Mouse (Mus musculus) lung, embryonic 15.5 days (tissue): ENCODE data around the gene Capn15. TPM values are rescaled to one million over a fixed set of nuclear protein-coding genes. Genes with fewer than 3 reads are reported as not detected.

Source experiments
- ATAC-seq: fragments of 200-750 bp; cut with Nextera tagmentation; 2 replicates; pipeline ENCODE4 v1.8.0; 2017; ENCODE audit warnings: moderate number of reproducible peaks, borderline replicate concordance; ENCODE audit not compliant: low FRiP score, low TSS enrichment; ENCODE audit errors: extremely low read depth
- H3K27ac ChIP-seq: fragments of 300-500 bp; sonication (generic); 2 replicates; pipeline ENCODE4 v1.5.1; 2015; ENCODE audit warnings: moderate library complexity, mild to moderate bottlenecking, inconsistent platforms
- H3K27me3 ChIP-seq: fragments of 300-500 bp; sonication (generic); 2 replicates; pipeline ENCODE4 v1.6.1; 2015; ENCODE audit warnings: inconsistent platforms
- H3K36me3 ChIP-seq: fragments of 300-500 bp; sonication (generic); 2 replicates; pipeline ENCODE4 v1.6.1; 2015; ENCODE audit warnings: inconsistent platforms
- H3K4me1 ChIP-seq: fragments of 300-500 bp; sonication (generic); 2 replicates; pipeline ENCODE4 v1.6.1; 2015; ENCODE audit warnings: inconsistent platforms
- H3K4me2 ChIP-seq: fragments of 300-500 bp; sonication (generic); 2 replicates; pipeline ENCODE4 v1.6.1; 2015; ENCODE audit warnings: inconsistent platforms, mild to moderate bottlenecking, moderate library complexity
- H3K4me3 ChIP-seq: fragments of 300-500 bp; sonication (generic); 2 replicates; pipeline ENCODE4 v1.5.1; 2015; ENCODE audit warnings: mild to moderate bottlenecking, inconsistent platforms
- H3K9ac ChIP-seq: fragments of 300-500 bp; sonication (generic); 2 replicates; pipeline ENCODE4 v1.6.1; 2015; ENCODE audit warnings: inconsistent platforms
- H3K9me3 ChIP-seq: fragments of 300-500 bp; sonication (generic); 2 replicates; pipeline ENCODE4 v1.6.1; 2016; ENCODE audit warnings: inconsistent platforms
- WGBS: fragments of 180-500 bp; shearing (Covaris S2); methylation state at CpG from one replicate; pipeline ENCODE4 v1.1.7; 2015; 5-methylcytosine and 5-hydroxymethylcytosine counted together
- polyA plus RNA-seq: library from polyadenylated mRNA; unstranded; fragments of >200 nt; fragmentation: Nextera tagmentation; extraction: Ambion mirVana; gene quantifications from 2 replicates; pipeline ENCODE4 v1.2.1, GENCODE M21; 2015

Gene Capn15
- 20.8 and 21.9 TPM in 2 replicates for polyA plus RNA-seq

DNA sequence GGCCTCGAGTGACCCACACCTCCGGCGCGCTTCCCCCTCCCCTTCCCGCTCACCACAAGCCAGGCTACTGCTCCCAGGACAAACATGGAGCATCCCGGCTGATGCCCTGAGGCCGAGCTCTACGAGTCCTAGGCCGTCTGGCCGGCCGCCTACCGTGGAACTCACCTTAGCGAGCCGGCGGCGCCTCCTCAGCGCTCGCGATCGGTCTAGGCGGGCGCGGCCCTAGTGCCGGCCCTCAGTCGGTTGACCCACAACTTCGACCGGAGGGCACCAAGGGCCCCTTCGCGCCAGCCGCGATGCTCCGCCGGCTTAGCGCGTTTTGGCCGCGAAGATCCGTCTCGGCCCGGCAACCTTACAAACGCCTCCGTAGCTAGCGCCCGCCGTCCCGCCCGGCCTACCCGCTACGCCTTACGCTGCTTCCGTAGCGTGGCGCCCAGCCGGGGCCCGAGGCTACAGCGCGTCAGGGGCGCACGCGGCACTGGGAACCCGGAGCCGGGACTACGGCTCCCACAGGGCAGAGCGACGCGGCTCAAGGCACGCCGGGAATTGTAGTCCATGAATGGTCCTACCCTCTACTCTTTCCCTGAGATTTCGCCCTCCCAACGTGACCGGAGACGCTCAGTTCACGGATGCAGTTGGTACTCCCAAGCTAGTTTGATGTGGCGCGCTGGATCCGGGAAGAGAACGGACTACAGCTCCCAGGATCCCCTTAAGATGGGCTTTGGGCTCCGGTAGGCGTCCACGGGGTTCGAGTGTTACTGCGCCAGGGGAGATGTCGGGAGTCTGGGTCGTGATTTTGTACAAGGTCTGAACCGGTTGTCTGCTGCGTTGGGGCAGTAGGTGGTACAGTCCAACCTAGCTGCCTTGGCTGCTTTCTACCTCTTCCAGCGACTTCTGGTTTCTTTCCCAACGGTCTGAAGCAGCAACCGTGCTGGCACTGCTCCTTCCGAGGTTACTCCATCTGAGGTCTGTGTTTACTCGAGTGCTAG is at the start of gene Capn15:
Gene Capn15 (minus strand): TSS at position 491 of the 989 bp plus-strand sequence.
- Histone ChIP-seq H3K27me3 (no peaks in the 10 kb centered on the region), H3K9ac (peak within 1 kb of the TSS; percentile 72), H3K9me3 (no peaks in the 10 kb centered on the region), H3K36me3 (peaks cover 8% of the 10 kb centered on the region), H3K4me2 (peak within 1 kb of the TSS; percentile 79), H3K4me3 (peak within 1 kb of the TSS; percentile 79), H3K4me1 (peaks cover 18% of the 10 kb centered on the region), H3K27ac (peak within 1 kb of the TSS; percentile 72)
- peak; percentile 99 for ATAC-seq
- under 1% methylated on average over 91 of the region's 91 CpGs for WGBS

DNA sequence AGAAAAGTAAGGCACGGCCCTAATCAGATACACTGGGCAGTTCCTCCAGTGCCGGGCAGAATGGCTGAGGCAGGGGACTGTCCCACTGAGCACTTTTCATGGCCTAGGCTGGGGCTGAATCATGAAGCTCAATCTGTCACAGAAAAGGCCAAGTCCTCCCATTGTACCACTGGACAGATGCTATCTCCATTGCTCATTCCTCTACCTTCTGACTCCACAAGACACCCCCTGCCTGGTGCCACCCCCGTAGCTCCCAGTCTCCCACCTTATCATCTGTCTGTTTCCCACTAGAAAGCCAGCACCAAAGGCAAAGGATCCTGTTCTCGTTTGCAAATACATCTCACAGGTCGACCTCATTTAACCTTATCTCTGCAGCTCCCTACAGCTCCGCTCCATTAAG is 46.4 kb upstream of the Capn15 start:
- 71% methylated on average over 6 of the region's 6 CpGs for WGBS
- ATAC-seq = no peak
- 0 out of 2 replicates have a peak, but pooled peaks cover 5% of the 10 kb centered on the region for H3K36me3 ChIP-seq
- no peak overlapping the region for H3K9ac ChIP-seq
- H3K4me1 ChIP-seq = no peaks in the 10 kb centered on the region
- H3K27ac ChIP-seq = no peak overlapping the region
- H3K9me3 ChIP-seq = no peaks in the 10 kb centered on the region
- H3K27me3 ChIP-seq = no peaks in the 10 kb centered on the region
- no peak overlapping the region for H3K4me2 ChIP-seq
- no peak overlapping the region for H3K4me3 ChIP-seq

DNA sequence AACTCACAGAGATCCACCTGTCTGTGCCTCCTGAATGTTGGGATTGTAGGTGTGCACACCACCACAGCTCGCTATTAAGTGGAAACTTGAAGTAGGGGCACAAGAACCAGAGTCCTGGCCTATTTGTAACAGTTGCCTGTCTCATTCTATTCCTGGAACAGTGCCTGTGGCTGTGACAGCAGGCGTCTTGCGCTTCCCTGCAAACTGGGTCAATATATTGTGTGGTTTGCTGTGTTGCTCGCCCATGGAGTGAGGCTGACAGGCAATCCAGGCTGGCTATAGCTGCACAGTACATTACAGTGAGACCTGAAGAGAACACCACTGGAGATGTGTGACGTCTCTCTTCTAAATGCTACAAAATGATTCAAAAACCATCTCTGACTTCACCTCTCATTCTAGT is 46.0 kb upstream of the Capn15 start:
- Histone ChIP-seq H3K27me3 (no peaks in the 10 kb centered on the region), H3K4me3 (no peak overlapping the region), H3K36me3 (0 out of 2 replicates have a peak, but pooled peaks cover 5% of the 10 kb centered on the region), H3K9me3 (no peaks in the 10 kb centered on the region), H3K4me2 (no peak overlapping the region), H3K27ac (no peak overlapping the region), H3K4me1 (no peaks in the 10 kb centered on the region), H3K9ac (no peak overlapping the region)
- ATAC-seq = no peak
- 92% methylated on average over 5 of the region's 5 CpGs for WGBS

DNA sequence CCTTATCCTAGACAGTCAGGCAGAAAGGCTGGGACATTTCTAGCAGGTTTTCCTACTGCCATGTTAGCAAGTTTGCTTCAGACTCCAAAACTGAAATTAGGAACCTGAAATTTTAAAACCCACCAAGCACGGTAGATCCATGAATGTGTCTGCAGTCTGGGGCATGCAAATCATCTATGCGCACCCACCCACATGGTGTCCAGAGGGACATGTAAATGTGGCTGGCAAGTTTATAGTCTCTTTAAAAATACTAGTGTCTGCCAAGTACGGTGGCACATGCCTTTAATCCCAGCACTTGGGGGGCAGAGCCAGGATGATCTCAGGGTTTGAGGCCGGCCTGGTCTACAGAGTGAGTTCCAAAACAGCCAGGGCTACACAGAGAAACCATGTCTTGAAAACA is 42.7 kb upstream of the Capn15 start:
- H3K36me3 ChIP-seq = no peaks in the 10 kb centered on the region
- H3K27me3 ChIP-seq = no peaks in the 10 kb centered on the region
- no peak for ATAC-seq
- H3K4me1 ChIP-seq = no peaks in the 10 kb centered on the region
- H3K27ac ChIP-seq = no peak overlapping the region
- H3K4me3 ChIP-seq = no peak overlapping the region
- no peaks in the 10 kb centered on the region for H3K9me3 ChIP-seq
- H3K9ac ChIP-seq = no peak overlapping the region
- 89% methylated on average over 4 of the region's 4 CpGs for WGBS
- no peak overlapping the region for H3K4me2 ChIP-seq

DNA sequence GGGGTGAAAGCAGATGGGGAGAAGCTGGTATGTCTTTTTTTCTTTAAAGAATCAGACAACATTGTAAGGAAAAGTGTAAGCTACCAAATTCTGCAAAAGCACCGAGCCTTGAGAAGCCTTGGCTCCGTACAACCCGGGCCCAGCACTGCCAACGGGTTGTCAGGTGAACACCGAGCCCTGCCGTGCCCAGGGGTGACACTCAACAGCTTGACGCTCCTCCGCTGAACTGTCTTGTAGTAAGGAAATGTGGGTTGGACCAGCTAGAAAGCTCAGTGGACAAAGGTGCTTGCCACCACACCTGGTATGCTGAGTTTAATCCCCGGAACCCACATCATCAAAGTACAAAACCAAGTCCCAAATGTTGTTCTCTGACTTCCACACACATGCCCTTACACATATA is 39.1 kb upstream of the Capn15 start:
- no peak overlapping the region for H3K4me3 ChIP-seq
- 93% methylated on average over 9 of the region's 9 CpGs for WGBS
- no peaks in the 10 kb centered on the region for H3K4me1 ChIP-seq
- H3K27me3 ChIP-seq = no peaks in the 10 kb centered on the region
- no peak overlapping the region for H3K9ac ChIP-seq
- no peaks in the 10 kb centered on the region for H3K9me3 ChIP-seq
- ATAC-seq = no peak
- H3K27ac ChIP-seq = no peak overlapping the region
- H3K36me3 ChIP-seq = no peaks in the 10 kb centered on the region
- no peak overlapping the region for H3K4me2 ChIP-seq

DNA sequence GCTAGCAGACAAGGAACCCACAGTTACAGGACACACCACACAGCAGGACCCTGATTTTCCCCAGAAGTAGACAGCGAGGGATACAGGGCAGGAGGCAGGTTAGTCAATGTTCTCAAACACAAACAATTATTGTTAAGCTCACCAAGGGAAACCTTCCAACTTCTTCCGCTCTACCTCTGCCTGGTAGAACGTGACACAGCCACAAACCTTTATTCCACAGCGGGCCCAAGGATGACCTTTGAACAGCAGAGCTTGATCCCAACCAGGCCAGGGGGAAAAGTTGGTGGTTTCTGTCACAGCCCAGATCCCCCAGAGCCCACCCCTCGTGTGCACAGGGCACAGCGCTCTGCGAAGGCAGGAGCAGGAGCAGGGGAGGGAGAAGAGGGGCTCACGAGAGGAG is 38.4 kb upstream of the Capn15 start:
- no peak overlapping the region for H3K4me3 ChIP-seq
- WGBS = 93% methylated on average over 8 of the region's 8 CpGs
- H3K4me2 ChIP-seq = no peak overlapping the region
- H3K9me3 ChIP-seq = no peaks in the 10 kb centered on the region
- H3K9ac ChIP-seq = no peak overlapping the region
- ATAC-seq = no peak
- no peak overlapping the region for H3K27ac ChIP-seq
- no peaks in the 10 kb centered on the region for H3K27me3 ChIP-seq
- no peaks in the 10 kb centered on the region for H3K4me1 ChIP-seq
- no peaks in the 10 kb centered on the region for H3K36me3 ChIP-seq

DNA sequence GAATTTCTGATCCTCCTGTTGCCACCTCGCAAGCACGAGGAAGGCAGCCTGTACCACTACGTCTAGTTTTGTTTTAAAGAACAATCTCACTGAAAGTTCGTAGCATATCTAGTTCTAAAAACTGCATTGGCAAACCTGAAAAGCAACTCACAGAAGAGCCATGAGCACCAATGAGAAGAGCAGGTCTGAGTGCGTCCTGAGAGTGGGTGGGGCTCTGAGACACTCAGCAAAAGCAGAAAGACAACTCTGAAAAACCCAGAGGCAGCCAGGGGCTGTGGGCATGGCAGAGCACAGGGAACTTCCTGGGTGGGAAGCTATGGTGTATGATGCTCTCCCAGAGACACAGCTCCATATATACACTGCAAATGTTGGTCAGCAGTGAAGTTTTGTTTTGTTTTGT is 37.6 kb upstream of the Capn15 start:
- ATAC-seq = no peak
- H3K4me2 ChIP-seq = no peak overlapping the region
- WGBS = 81% methylated on average over 5 of the region's 5 CpGs
- no peak overlapping the region for H3K4me3 ChIP-seq
- no peaks in the 10 kb centered on the region for H3K4me1 ChIP-seq
- H3K36me3 ChIP-seq = no peaks in the 10 kb centered on the region
- no peaks in the 10 kb centered on the region for H3K27me3 ChIP-seq
- H3K9me3 ChIP-seq = no peaks in the 10 kb centered on the region
- no peak overlapping the region for H3K9ac ChIP-seq
- no peak overlapping the region for H3K27ac ChIP-seq

DNA sequence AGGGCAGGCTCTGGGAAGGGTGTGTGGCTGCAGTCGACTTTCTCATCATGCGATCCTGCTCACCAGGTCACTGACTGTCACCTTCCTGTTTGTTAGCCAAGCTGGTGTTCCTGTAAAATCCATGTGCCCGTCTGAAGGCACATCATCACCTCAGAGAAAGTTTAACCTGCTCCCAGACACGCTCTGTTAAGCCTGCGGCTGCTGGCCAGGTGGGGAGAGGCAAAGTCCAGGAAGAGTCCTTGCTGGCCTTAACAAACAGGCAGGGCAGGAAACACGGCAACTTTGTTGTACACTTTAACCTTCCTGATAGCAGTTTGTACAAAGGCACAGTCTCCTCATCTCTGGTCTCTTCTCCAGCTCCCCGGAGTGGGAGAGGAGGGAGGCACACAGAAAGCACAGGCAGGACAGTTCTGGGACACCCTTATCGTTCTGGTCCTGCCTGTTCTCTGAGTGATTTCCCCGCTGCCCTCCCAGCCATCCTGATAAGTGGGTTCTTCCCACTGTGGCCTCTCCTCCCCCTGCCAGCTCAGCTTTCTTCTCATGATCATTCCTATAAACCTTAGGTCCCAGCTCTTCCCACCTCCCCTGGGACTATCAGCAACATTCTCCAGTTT is 36.2 kb upstream of the Capn15 start:
- no peak overlapping the region for H3K4me2 ChIP-seq
- WGBS = 56% methylated on average over 9 of the region's 9 CpGs
- no peak overlapping the region for H3K27ac ChIP-seq
- no peaks in the 10 kb centered on the region for H3K4me1 ChIP-seq
- no peak overlapping the region for H3K4me3 ChIP-seq
- H3K9me3 ChIP-seq = no peaks in the 10 kb centered on the region
- no peak overlapping the region for H3K9ac ChIP-seq
- no peaks in the 10 kb centered on the region for H3K27me3 ChIP-seq
- no peaks in the 10 kb centered on the region for H3K36me3 ChIP-seq
- ATAC-seq = no peak

DNA sequence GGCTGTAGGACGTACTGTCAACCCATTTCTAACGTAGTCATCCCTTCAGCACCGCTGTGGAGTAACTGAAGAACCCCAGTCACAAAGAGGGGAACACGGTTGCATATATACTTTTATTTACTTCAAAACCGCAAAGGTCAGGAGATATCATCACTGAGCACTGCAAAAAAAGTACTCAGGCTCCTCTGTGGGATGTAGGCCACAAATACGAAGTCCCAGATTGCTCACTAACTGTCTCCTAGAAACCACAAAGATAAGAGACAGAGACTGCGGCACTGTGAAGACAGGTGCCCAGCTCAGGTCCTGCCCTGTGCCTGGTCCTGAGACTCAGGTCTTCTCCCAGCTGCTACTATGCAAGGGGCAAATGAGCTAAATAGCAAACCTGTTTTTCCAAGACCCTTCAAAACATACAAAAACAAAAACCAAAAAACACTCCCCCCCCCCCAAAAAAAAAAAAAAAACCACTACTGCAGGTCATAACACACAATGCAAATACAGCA is 35.3 kb upstream of the Capn15 start:
- WGBS = 83% methylated on average over 7 of the region's 7 CpGs
- no peaks in the 10 kb centered on the region for H3K4me1 ChIP-seq
- no peak overlapping the region for H3K4me3 ChIP-seq
- no peaks in the 10 kb centered on the region for H3K9me3 ChIP-seq
- H3K27ac ChIP-seq = no peak overlapping the region
- no peak for ATAC-seq
- no peak overlapping the region for H3K9ac ChIP-seq
- H3K4me2 ChIP-seq = no peak overlapping the region
- no peaks in the 10 kb centered on the region for H3K36me3 ChIP-seq
- no peaks in the 10 kb centered on the region for H3K27me3 ChIP-seq

DNA sequence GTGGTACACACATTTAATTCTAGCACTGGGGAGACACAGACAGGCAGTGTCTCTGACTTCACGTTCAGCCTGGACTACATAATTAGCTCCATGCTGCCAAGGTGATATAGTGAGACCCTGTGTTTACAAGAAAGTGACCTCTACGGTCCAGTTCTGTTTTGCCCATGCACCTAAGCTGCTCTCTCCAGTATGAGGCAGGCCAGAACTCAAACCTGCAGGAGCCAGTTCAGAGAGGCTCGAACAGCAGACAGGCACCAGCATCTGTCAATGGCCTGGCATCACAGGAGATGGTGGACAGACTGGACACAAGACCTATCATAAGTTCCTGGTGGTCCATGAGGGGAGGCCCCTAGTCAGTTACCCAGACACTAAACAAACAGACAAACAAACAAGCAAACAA is 32.8 kb upstream of the Capn15 start:
- no peak overlapping the region for H3K4me3 ChIP-seq
- WGBS = 55% methylated on average over 3 of the region's 3 CpGs
- peaks cover 17% of the 10 kb centered on the region; the same call in 1 of the 2 replicates for H3K36me3 ChIP-seq
- no peak overlapping the region for H3K4me2 ChIP-seq
- H3K9ac ChIP-seq = no peak overlapping the region
- no peaks in the 10 kb centered on the region for H3K27me3 ChIP-seq
- H3K4me1 ChIP-seq = no peaks in the 10 kb centered on the region
- no peaks in the 10 kb centered on the region for H3K9me3 ChIP-seq
- no peak overlapping the region for H3K27ac ChIP-seq
- no peak for ATAC-seq

DNA sequence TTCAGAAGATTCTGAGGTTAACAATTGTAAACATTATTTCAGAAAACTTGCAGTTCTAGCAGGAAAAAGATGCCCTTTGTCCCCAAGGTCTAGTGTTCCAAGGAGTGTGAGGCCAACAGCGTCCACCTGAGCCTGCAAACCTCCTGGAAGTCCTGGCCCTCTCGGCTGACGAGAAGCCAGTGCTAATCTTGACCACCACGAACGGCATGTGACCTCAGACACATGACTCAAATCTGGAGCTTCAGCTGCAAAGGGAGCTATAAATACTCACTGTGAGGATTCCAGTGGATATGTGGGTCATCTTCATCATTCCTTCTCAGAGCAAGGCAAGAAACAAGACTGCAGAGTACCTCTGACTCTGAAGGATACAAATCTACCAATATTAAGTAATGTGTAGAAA is 32.4 kb upstream of the Capn15 start:
- H3K27me3 ChIP-seq = no peaks in the 10 kb centered on the region
- no peak overlapping the region for H3K4me3 ChIP-seq
- no peaks in the 10 kb centered on the region for H3K9me3 ChIP-seq
- H3K36me3 ChIP-seq = peaks cover 18% of the 10 kb centered on the region; the same call in 1 of the 2 replicates
- H3K4me2 ChIP-seq = no peak overlapping the region
- no peak for ATAC-seq
- H3K27ac ChIP-seq = no peak overlapping the region
- no peaks in the 10 kb centered on the region for H3K4me1 ChIP-seq
- H3K9ac ChIP-seq = no peak overlapping the region
- 60% methylated on average over 5 of the region's 5 CpGs for WGBS

DNA sequence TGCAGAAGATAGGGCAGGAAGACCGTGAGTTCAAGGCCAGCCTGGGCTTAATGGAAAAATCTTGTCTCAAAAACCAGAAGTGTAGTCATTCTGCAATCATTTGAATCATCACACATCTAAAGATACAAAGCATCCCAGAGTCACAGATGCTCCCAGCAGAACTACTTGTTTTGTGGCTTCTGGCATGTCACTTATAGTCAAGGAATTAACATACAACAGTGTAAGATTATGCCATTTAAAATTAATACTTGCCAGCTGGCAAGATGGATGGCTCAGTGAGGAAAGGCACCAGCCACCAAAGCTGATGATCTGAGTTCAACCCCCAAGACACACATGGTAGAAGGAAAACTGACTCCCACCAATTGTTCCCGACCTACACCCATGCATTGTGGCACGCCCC is 31.4 kb upstream of the Capn15 start:
- no peak overlapping the region for H3K4me3 ChIP-seq
- H3K9ac ChIP-seq = no peak overlapping the region
- ATAC-seq = no peak
- H3K4me2 ChIP-seq = no peak overlapping the region
- no peaks in the 10 kb centered on the region for H3K9me3 ChIP-seq
- no peaks in the 10 kb centered on the region for H3K27me3 ChIP-seq
- no peak overlapping the region for H3K27ac ChIP-seq
- 83% methylated on average over 3 of the region's 3 CpGs for WGBS
- H3K36me3 ChIP-seq = peaks cover 20% of the 10 kb centered on the region; the same call in 1 of the 2 replicates
- no peaks in the 10 kb centered on the region for H3K4me1 ChIP-seq
